Mouse (Mus musculus) kidney, embryonic 15.5 days (tissue): ENCODE data around the gene Ripor3. TPM values are rescaled to one million over a fixed set of nuclear protein-coding genes. Genes with fewer than 3 reads are reported as not detected.

ENCODE experiments used
- ATAC-seq: fragments of 200-750 bp; cut with Nextera tagmentation; replicated peaks from 2 replicates; pipeline ENCODE4 v1.8.0; 2017; ENCODE audit warnings: moderate TSS enrichment; ENCODE audit not compliant: low FRiP score
- H3K27ac ChIP-seq: fragments of 300-500 bp; sonication (generic); 2 replicates; pipeline ENCODE4 v1.5.1; 2015; ENCODE audit warnings: mild to moderate bottlenecking, inconsistent platforms
- H3K27me3 ChIP-seq: fragments of 300-500 bp; sonication (generic); 2 replicates; pipeline ENCODE4 v1.6.1; 2015; ENCODE audit warnings: inconsistent platforms
- H3K36me3 ChIP-seq: fragments of 300-500 bp; sonication (generic); 2 replicates; pipeline ENCODE4 v1.6.1; 2015; ENCODE audit warnings: inconsistent platforms
- H3K4me1 ChIP-seq: fragments of 300-500 bp; sonication (generic); 2 replicates; pipeline ENCODE4 v1.6.1; 2015; ENCODE audit warnings: inconsistent platforms
- H3K4me2 ChIP-seq: fragments of 300-500 bp; sonication (generic); 2 replicates; pipeline ENCODE4 v1.6.1; 2015; ENCODE audit warnings: moderate library complexity, mild to moderate bottlenecking, inconsistent platforms
- H3K4me3 ChIP-seq: fragments of 300-500 bp; sonication (generic); replicated peaks from 2 replicates; pipeline ENCODE4 v1.5.1; 2015; ENCODE audit warnings: mild to moderate bottlenecking, inconsistent platforms
- H3K9ac ChIP-seq: fragments of 300-500 bp; sonication (generic); 2 replicates; pipeline ENCODE4 v1.6.1; 2015; ENCODE audit warnings: mild to moderate bottlenecking, inconsistent platforms
- H3K9me3 ChIP-seq: fragments of 300-500 bp; sonication (generic); replicated peaks from 2 replicates; pipeline ENCODE4 v1.6.1; 2016; ENCODE audit warnings: inconsistent platforms
- WGBS: fragments of 180-500 bp; shearing (Covaris S2); methylation state at CpG from one replicate; pipeline ENCODE4 v1.1.7; 2015; ENCODE audit warnings: mixed read lengths; 5-methylcytosine and 5-hydroxymethylcytosine counted together
- polyA plus RNA-seq: library from polyadenylated mRNA; unstranded; fragments of >200 nt; fragmentation: Nextera tagmentation; extraction: Ambion mirVana; gene quantifications from 2 replicates; pipeline ENCODE4 v1.2.1, GENCODE M21; 2015

Ripor3 gene
- polyA plus RNA-seq, 1 experiment from 2014 or later, result 1.6 TPM

GRCm38 (mm10) chr2:167962347-167962746 lies 48.1 kb downstream of the Ripor3 start:
- no peak overlapping the region for H3K9ac ChIP-seq
- H3K9me3 ChIP-seq, result no peaks in the 10 kb centered on the region
- H3K4me3 ChIP-seq, result no peak overlapping the region
- H3K4me2 ChIP-seq, result no peak overlapping the region
- 82% methylated on average over 6 of the region's 6 CpGs for WGBS
- no peaks in the 10 kb centered on the region for H3K27me3 ChIP-seq
- no peak for ATAC-seq
- H3K36me3 ChIP-seq, result peaks cover 39% of the 10 kb centered on the region
- no peak overlapping the region for H3K27ac ChIP-seq
- H3K4me1 ChIP-seq, result peaks cover 28% of the 10 kb centered on the region

DNA sequence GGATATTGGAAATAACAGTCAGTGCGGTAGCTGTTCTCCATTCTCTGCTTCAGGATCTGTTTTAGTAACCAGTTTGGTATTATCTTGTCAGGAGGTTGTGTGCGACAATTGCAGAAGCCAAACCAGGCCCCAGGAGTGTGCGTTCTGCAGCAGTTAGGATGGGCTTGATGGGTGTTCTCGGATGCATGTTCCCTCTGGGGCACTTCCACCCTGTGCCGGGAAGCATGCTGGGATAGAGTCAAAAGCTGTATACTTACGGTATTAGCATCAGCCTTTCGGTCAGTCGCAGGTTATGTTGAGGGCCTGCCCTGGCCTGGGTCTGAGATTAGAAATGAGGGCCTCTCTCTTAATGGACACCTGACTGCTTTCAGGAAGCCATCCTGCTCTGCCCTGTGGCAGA lies 49.8 kb downstream of the Ripor3 start:
- Histone ChIP-seq H3K9me3 (no peaks in the 10 kb centered on the region), H3K27me3 (no peaks in the 10 kb centered on the region), H3K36me3 (peaks cover 21% of the 10 kb centered on the region), H3K4me1 (peaks cover 28% of the 10 kb centered on the region), H3K4me3 (no peak overlapping the region), H3K27ac (no peak overlapping the region), H3K9ac (no peak overlapping the region), H3K4me2 (no peak overlapping the region)
- no peak for ATAC-seq
- WGBS, result 84% methylated on average over 8 of the region's 8 CpGs

DNA sequence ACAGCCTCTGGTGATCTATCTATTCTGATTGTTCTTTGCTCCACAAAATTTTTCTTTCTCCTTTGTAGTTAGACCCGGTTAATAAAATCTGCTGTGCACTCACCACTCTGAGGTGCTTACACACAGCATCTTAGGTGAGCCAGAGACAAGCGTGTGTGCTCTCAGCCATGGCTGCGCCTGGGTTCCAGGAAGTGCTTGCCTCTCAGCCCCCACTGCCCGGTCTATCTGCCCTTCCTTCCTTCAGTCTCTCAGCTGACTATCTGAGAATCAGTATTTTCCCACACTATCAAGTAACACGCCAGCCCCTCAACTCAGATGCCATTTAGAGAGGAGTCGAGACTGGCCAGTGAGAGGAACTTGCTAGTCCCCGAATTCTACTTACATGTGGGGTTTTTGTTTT lies 50.4 kb downstream of the Ripor3 start:
- WGBS, result 42% methylated on average over 7 of the region's 7 CpGs
- Histone ChIP-seq H3K4me1 (peaks cover 28% of the 10 kb centered on the region), H3K27me3 (no peaks in the 10 kb centered on the region), H3K9ac (no peak overlapping the region), H3K9me3 (no peaks in the 10 kb centered on the region), H3K4me2 (no peak overlapping the region), H3K36me3 (peaks cover 15% of the 10 kb centered on the region), H3K27ac (0 out of 2 replicates have a peak overlapping the region, but pooled peaks have one; percentile 19), H3K4me3 (no peak overlapping the region)
- 0 out of 2 replicates have a peak, but pooled peaks have one; percentile 52 for ATAC-seq

- no peak overlapping the region for H3K9ac ChIP-seq
- H3K4me1 ChIP-seq, result peaks cover 28% of the 10 kb centered on the region
- no peaks in the 10 kb centered on the region for H3K27me3 ChIP-seq
- no peak overlapping the region for H3K4me3 ChIP-seq
- WGBS, result 59% methylated on average over 4 of the region's 4 CpGs
- H3K27ac ChIP-seq, result peak overlapping the region; percentile 19; the same call in 1 of the 2 replicates
- H3K36me3 ChIP-seq, result peaks cover 10% of the 10 kb centered on the region
- ATAC-seq, result no peak
- H3K4me2 ChIP-seq, result no peak overlapping the region
- no peaks in the 10 kb centered on the region for H3K9me3 ChIP-seq
Observed at GRCm38 (mm10) chr2:167959384-167959911, 51.0 kb downstream of the Ripor3 start.

DNA sequence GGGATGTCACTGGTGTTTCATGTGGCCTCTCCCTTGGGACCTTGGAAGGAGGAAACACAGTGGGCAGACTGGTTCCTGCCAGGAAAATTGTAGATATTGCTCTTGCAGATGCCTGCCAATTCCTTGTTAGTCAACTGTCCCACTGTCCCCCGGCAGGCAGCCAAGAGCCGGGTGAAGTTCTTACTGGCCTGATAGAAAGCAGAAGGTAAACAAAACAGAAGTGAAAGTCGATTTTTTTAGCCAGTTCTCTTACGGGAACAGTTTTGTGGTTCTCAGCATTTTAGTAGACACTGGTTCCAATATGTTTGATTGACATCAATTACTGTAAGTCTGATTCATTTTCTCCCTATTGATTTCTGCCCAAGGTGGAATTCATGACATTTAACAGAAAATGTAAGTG lies 51.6 kb downstream of the Ripor3 start:
- Histone ChIP-seq H3K4me3 (no peak overlapping the region), H3K4me1 (peaks cover 28% of the 10 kb centered on the region), H3K9ac (no peak overlapping the region), H3K4me2 (no peak overlapping the region), H3K9me3 (no peaks in the 10 kb centered on the region), H3K27ac (peak overlapping the region; percentile 19; the same call in 1 of the 2 replicates), H3K27me3 (no peaks in the 10 kb centered on the region), H3K36me3 (peaks cover 4% of the 10 kb centered on the region)
- WGBS, result 52% methylated on average over 4 of the region's 4 CpGs
- ATAC-seq, result no peak

GRCm38 (mm10) chr2:167958082-167958788 lies 52.2 kb downstream of the Ripor3 start:
- H3K9me3 ChIP-seq, result no peaks in the 10 kb centered on the region
- H3K27me3 ChIP-seq, result no peaks in the 10 kb centered on the region
- no peak for ATAC-seq
- H3K4me3 ChIP-seq, result no peak overlapping the region
- H3K9ac ChIP-seq, result no peak overlapping the region
- no peak overlapping the region for H3K4me2 ChIP-seq
- H3K4me1 ChIP-seq, result peaks cover 28% of the 10 kb centered on the region
- peak overlapping the region; percentile 27 for H3K27ac ChIP-seq
- H3K36me3 ChIP-seq, result no peaks in the 10 kb centered on the region
- WGBS, result 56% methylated on average over 5 of the region's 5 CpGs

- Histone ChIP-seq H3K36me3 (no peaks in the 10 kb centered on the region), H3K9me3 (no peaks in the 10 kb centered on the region), H3K27ac (peak overlapping the region; percentile 27; the same call in 1 of the 2 replicates), H3K4me2 (no peak overlapping the region), H3K4me3 (no peak overlapping the region), H3K27me3 (no peaks in the 10 kb centered on the region), H3K9ac (no peak overlapping the region), H3K4me1 (peaks cover 28% of the 10 kb centered on the region)
- no peak for ATAC-seq
- WGBS, result 91% methylated on average over 1 of the region's 1 CpGs
Observed at GRCm38 (mm10) chr2:167957539-167957938, 52.9 kb downstream of the Ripor3 start.

- WGBS, result 75% methylated on average over 7 of the region's 7 CpGs
- no peak for ATAC-seq
- H3K36me3 ChIP-seq, result 0 out of 2 replicates have a peak, but pooled peaks cover 3% of the 10 kb centered on the region
- no peaks in the 10 kb centered on the region for H3K27me3 ChIP-seq
- no peak overlapping the region for H3K9ac ChIP-seq
- H3K4me3 ChIP-seq, result no peak overlapping the region
- H3K27ac ChIP-seq, result no peak overlapping the region
- peaks cover 33% of the 10 kb centered on the region for H3K4me1 ChIP-seq
- H3K4me2 ChIP-seq, result no peak overlapping the region
- H3K9me3 ChIP-seq, result no peaks in the 10 kb centered on the region
Observed at GRCm38 (mm10) chr2:167954928-167955327, 55.5 kb downstream of the Ripor3 start.

DNA sequence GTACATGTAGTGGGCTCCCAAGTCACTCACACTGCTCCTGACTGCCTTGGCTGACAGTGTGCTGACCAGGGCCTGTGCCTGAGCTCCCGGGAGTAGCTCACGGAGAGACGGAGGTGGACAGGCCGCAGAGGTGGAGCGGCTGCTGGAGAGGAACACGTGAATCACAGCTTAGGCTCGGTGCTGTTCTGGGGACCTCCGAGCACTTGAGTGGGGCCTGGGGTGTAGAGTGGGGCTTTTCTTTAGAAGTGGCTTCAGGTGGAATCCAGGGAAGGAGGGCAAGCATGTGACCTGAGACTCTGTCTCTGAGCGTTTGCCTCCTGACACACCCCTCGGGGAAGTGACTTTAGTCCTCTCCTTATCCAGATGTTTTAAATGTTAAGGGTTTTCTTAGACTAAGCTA lies 56.6 kb downstream of the Ripor3 start:
- Histone ChIP-seq H3K27me3 (no peaks in the 10 kb centered on the region), H3K27ac (no peak overlapping the region), H3K9ac (no peak overlapping the region), H3K36me3 (0 out of 2 replicates have a peak, but pooled peaks cover 3% of the 10 kb centered on the region), H3K4me3 (no peak overlapping the region), H3K4me2 (no peak overlapping the region), H3K4me1 (peaks cover 34% of the 10 kb centered on the region), H3K9me3 (no peaks in the 10 kb centered on the region)
- 74% methylated on average over 10 of the region's 10 CpGs for WGBS
- ATAC-seq, result no peak

DNA sequence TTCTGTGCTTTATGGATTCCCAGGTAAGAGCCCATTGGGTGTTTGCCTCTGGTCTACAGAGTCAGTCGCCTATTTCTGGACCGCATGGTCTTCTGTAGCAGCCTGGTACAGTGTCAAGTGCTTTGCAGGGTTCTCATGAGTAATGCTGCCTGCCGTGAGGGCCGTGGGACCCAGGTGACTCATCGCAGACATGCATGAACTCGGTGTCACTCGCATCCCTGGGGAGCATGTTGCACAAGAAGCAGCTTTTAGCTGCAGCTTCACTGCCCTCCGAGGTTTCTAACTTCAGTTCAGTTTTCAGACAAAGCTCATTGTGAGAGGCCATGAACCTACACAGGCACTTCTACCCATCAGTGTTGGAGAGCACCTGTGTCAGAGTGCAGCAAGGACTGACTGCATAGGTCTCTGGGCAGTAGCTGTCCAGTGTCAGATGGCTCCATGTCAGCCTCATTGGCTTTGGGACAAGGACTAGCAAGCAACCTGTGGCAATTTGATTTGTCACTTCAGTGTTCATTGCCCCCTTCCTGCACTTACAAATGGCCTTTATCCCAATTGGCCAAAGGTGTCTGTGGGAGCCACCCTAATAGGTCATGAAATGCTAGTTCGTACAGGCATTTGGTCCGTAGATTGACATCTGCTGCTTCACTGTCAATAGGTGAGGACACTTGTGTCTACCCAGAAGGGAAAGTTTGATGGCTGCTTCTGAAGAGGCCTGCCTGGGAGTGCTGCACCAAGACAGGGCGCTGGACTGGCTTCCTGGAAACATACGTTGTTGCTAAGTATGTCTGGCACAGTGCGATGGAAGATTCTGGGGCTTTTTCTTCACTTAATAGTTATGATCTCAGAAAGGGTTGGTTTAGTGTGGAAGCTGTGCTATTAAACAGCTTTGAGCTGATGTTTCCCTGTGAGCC lies 58.9 kb downstream of the Ripor3 start:
- Histone ChIP-seq H3K36me3 (0 out of 2 replicates have a peak, but pooled peaks cover 3% of the 10 kb centered on the region), H3K4me3 (no peak overlapping the region), H3K9me3 (no peaks in the 10 kb centered on the region), H3K4me1 (peaks cover 40% of the 10 kb centered on the region), H3K9ac (no peak overlapping the region), H3K4me2 (no peak overlapping the region), H3K27ac (no peak overlapping the region), H3K27me3 (no peaks in the 10 kb centered on the region)
- WGBS, result 81% methylated on average over 13 of the region's 13 CpGs
- ATAC-seq, result no peak

DNA sequence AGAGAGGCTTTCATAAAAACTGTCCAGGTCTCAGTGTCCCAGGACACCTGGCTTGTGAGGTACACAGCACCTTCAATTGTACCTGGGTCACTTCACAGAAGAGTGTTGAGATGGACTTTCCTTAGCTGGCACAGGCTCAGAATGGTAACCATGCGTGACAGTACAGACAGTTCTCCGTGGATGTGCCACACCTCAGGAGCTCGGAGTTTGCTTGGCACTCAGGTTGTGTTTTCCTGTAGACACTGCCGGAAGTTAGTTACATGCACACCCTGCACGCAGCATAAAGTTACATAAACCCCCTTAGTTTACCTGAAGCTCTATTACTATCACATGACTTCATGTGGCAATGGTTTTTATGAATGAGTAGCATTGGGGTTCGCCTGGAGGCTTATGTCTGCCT lies 59.7 kb downstream of the Ripor3 start:
- Histone ChIP-seq H3K4me1 (peaks cover 40% of the 10 kb centered on the region), H3K9ac (no peak overlapping the region), H3K27me3 (no peaks in the 10 kb centered on the region), H3K4me3 (no peak overlapping the region), H3K9me3 (no peaks in the 10 kb centered on the region), H3K36me3 (0 out of 2 replicates have a peak, but pooled peaks cover 3% of the 10 kb centered on the region), H3K27ac (no peak overlapping the region), H3K4me2 (no peak overlapping the region)
- ATAC-seq, result no peak
- 74% methylated on average over 6 of the region's 6 CpGs for WGBS

- Histone ChIP-seq H3K9me3 (no peaks in the 10 kb centered on the region), H3K4me1 (peaks cover 40% of the 10 kb centered on the region), H3K9ac (no peak overlapping the region), H3K27ac (peak overlapping the region; percentile 29; the same call in 1 of the 2 replicates), H3K36me3 (0 out of 2 replicates have a peak, but pooled peaks cover 3% of the 10 kb centered on the region), H3K27me3 (no peaks in the 10 kb centered on the region), H3K4me3 (no peak overlapping the region), H3K4me2 (no peak overlapping the region)
- ATAC-seq, result no peak
- 81% methylated on average over 2 of the region's 2 CpGs for WGBS
Observed at GRCm38 (mm10) chr2:167949808-167950207, 60.6 kb downstream of the Ripor3 start.
